Mouse (Mus musculus) neutrophil, adult 65 days (primary cell): ENCODE measurements around the gene Clec5a. TPM values are rescaled to one million over a fixed set of nuclear protein-coding genes. Genes with fewer than 3 reads are reported as not detected.

Experiments
- total RNA-seq: library from RNA; stranded (reverse); gene quantifications from 2 replicates; pipeline ENCODE4 v1.2.4, GENCODE M21; 2023

Gene Clec5a
- total RNA-seq = 219 and 231 TPM in 2 replicates

GRCm38 (mm10) chr6:40585645-40586044 lies at the start of gene Clec5a:
Clec5a (minus strand) TSS chr6:40585821.

DNA sequence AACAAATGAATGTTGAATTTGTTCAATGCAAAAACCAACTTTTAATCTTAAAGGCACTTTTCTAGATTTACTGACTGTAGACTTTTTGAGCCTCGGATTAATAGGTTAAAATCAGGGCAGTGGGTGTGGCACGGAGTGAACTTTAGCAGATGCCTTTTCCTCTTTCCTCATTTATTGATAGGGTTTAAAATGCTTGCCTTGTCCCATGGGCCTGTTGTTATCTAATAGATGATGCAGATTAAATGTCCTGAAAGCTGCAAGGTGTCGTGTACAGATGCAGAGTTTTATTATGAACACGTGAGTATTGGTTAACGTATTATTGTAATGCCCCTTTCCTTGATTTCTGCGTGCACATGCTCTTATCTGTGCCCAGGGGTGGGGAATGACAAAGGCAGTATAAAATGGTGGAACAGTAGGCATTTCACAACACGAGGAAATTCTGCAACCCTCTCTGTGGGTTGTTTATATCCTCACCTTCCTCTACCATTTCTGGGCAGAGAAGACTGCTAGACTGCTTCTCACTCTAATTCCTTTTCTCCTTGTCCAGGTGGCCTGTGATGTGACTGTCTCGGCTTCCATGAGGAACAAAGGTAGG lies 42.9 kb upstream of the Clec5a start, which contains the start of gene Mgam:
Gene Mgam, plus strand, starts transcription at position 426 of the 595 bp plus-strand sequence.

DNA sequence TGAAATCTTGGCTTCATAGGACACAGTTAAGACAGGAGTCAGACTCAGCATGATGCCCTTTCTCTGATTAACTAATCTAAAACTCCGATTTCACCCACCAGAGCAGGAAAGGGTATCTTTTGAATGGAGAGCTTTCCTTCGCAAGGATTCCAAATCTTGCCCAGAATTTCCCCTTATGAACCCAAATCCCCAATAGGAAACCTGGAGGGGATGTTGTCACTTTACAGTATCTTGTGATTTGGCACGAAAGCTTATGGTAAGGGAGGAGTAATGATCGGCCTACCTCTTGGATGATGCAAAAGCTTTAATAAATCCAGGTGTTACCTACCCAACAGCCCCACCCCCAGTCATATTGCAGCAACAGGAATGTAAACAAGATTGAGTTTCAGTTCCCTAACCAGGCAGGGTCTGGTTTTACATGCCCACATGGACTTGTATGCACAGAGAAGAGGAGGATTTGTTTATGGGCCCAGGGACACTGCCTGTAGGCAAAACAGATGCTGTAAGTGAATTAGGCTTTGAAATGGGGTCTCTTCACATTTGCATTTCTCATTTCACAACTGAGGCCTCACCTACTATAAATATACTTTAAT lies 27.7 kb upstream of the Clec5a start, which contains the start of gene Tas2r138:
Gene Tas2r138, minus strand, starts transcription at position 51 of the 593 bp plus-strand sequence.

DNA sequence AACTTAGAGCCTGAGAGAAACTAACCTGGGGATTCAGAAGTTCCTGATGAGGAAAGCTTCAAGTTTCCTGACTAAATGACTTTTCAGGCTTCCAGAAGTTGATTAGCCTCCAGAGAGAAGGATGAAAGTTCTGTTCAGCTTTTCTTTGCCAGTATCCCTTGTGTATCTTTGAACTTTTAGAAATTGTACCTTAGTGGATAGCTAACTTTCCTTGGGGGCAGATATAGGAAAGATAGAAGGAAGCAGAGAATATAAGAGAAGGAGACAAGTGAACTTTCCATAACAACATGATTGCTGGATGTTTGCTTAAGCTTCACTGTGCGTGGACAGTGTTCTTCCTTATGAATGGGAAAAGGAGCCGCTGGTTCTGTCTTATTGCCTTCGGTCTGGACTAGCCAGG lies 16.4 kb downstream of the Clec5a start, which contains the start of gene Olfr460:
Gene Olfr460, plus strand, starts transcription at position 301 of the 400 bp plus-strand sequence.

GRCm38 (mm10) chr6:40554950-40555349 lies 30.7 kb downstream of the Clec5a start, which contains the start of gene Olfr461:
Olfr461 (minus strand) TSS chr6:40555050.

Other genes starting within 250 kb of the Clec5a start
- 13.0 and 20.3 TPM in 2 replicates for gene E330009J07Rik, start 149.7 kb downstream of the Clec5a start, total RNA-seq
- not detected in 2 replicates for gene Wee2, start 146.7 kb downstream of the Clec5a start, total RNA-seq
- 23.5 and 31.8 TPM in 2 replicates for gene Ssbp1, start 114.5 kb downstream of the Clec5a start, total RNA-seq
- not detected in 2 replicates for gene Tas2r137, start 94.6 kb downstream of the Clec5a start, total RNA-seq
- not detected in 2 replicates for gene Tas2r108, start 92.3 kb downstream of the Clec5a start, total RNA-seq
- not detected in 2 replicates for gene Prss37, start 66.3 kb downstream of the Clec5a start, total RNA-seq
- gene Olfr461, start 30.8 kb downstream of the Clec5a start, total RNA-seq = 0.25 and 0.29 TPM in 2 replicates
- not detected in 2 replicates for gene Olfr460, start 16.3 kb downstream of the Clec5a start, total RNA-seq
- not detected in 2 replicates for gene Tas2r138, start 27.5 kb upstream of the Clec5a start, total RNA-seq
- 132 and 182 TPM in 2 replicates for gene Mgam, start 43.0 kb upstream of the Clec5a start, total RNA-seq